Mouse (Mus musculus) cerebral cortex, adult 2 months (tissue): Measurements from ENCODE around the gene Pacsin1.

ENCODE experiments used
- WGBS: fragments of 180-500 bp; shearing (Covaris S2); methylation state at CpG from one replicate; pipeline ENCODE4 v1.1.7; 2018; 5-methylcytosine and 5-hydroxymethylcytosine counted together

The Pacsin1 gene

GRCm38 (mm10) chr17:27655089-27656010, at the start of gene Pacsin1:
Gene Pacsin1 (plus strand): TSS chr17:27655509.
- 2% methylated on average over 63 of the region's 65 CpGs for WGBS

- 41% methylated on average over 7 of the region's 7 CpGs for WGBS
Measured at GRCm38 (mm10) chr17:27609576-27609975, 45.7 kb upstream of the Pacsin1 start.

DNA sequence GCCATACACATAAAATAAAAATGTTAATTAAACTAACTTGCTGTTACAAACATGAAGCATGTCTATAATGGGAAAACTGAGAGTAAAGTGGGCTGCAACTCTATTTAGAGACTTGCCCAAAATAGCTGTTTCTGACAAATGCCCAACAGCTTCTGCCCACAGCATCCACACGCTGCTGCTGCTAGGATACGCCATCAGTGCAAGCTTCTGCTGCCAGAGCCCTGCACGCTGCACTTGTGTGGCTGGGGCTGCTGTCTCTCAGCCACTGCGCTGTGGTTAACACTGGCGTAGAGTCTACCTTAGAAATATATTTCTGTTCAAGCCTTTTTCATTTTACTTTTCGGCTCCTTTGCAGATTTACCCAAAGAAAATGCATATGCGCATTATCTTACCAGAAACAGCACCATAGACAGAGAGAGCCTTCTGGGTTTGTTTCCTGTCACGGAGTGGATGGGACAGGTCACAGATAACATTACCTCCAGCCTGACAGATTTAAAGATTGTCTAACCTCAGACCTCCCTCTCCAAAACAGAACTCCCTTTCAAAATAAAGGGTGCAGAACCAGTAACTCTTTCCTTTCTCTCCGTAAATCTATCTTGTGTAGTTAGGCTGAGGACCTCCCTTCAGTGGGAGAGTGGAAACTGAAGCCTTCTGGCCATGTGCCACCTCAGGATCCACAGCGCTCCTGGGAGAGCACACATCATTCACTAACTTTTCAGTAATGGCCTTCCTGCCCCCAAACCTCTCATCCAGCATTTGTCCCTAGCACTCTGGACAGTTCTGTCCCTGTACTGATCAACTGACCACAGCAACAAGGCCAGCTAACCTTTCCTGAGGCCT, 44.4 kb upstream of the Pacsin1 start:
- WGBS: 23% methylated on average over 10 of the region's 10 CpGs

DNA sequence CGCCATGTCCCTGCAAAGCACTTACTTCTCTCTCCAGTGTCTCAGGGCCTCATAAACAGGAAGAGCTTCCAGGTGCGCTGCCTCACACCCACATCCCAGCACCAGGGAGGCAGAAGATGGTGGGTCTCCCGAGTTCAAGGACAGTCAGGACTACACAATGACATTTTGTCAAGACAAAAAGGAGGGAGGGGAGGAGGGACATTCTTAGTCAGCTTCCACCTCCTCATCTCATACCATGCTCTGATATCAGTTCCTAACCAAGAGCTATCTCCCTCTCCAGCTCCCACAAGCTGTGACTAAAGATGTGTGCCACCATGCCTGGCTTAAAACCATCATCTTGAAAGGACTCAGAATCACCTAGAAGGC, 43.8 kb upstream of the Pacsin1 start:
- WGBS: 38% methylated on average over 3 of the region's 3 CpGs

DNA sequence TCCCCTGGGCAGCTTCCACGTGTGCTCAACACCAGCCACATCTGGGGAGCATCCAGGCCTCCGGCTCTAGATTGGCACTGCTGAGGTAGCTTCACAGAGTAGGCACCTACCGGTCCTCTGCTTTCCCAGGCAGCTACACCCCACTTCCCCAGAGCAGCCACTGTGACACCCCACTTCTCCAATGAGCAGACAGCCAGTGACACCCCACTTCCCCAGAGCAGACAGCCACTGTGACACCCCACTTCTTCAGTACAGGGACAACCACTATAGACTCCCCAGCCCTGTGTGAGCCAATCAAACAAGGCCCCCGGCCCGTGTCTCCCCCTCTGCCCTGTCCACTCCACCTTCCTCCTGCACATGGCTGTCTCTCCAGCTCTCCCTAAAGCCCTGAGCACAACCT, 43.3 kb upstream of the Pacsin1 start:
- WGBS: 49% methylated on average over 5 of the region's 5 CpGs

- 48% methylated on average over 4 of the region's 4 CpGs for WGBS
Measured at GRCm38 (mm10) chr17:27613016-27613415, 42.3 kb upstream of the Pacsin1 start.

- 72% methylated on average over 7 of the region's 7 CpGs for WGBS
Measured at GRCm38 (mm10) chr17:27615388-27615787, 39.9 kb upstream of the Pacsin1 start.

DNA sequence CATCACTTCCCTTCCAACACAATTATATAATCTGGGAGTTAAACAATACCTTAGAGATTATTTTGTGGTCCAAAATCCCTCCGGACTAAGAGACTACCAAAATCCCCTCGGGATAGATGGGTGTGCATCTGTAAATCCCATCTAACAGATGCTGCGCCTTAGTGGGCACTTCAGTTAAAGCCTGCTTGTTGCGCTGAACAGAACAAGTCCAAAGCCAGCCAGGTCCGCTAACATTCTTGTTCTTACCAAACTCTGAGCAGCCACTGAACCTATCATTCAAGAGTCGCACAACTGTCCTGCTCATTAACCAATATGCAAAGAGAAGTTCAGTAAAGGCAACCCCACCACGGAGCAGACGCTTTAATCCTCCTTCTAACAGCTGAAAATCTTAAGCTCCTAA, 34.1 kb upstream of the Pacsin1 start:
- 18% methylated on average over 8 of the region's 8 CpGs for WGBS

- 3% methylated on average over 23 of the region's 23 CpGs for WGBS
Measured at GRCm38 (mm10) chr17:27621705-27622531, 33.4 kb upstream of the Pacsin1 start.

GRCm38 (mm10) chr17:27622611-27623359, 32.5 kb upstream of the Pacsin1 start:
- 1% methylated on average over 71 of the region's 80 CpGs for WGBS

DNA sequence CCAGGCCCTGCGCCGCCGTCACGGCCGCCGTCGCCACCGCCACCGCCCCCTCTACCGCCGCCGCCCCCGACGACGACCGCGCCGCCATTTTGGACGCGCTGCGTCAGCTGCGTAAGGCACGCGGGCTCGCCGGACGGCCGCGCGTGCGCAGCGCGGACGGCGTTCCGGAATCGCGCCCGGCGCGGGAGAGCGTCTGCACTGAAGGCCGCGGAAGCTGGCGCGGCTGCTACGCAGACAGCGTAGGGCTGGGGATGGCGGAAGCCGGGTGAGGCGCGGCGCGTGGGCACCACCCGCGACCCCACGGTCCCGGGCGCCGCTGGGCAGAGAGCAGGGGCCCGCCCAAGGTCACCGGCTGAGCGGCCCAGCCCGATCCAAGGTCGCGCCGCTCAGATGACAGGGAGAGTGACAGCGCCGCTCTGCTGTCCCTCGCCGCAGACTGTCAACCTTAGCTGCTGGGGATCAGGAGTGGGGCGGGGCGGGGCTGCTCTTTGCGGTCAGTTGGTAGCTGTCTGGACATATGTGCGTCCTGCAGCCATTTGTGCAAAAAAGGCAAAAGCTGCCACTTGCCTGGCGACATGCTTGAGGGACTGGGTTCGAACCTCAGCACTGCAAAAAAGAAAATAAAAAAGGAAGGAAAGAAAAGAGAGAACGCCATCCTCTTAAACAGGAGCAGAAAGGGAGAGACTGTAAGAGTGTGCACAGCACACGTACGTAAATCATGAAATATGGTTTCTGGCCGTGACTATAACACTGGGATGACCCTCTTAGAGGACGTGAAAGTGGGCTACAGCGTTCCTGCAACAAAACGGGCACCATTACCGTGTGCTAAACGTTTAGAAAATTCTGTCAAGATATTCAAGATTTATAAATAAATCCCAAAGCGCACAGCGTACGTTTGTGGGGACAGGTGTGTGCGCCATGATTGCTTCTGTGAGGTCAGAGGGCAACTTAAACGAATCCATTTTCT, 31.7 kb upstream of the Pacsin1 start, which contains the start of gene Nudt3:
Gene Nudt3, minus strand, starts transcription at position 136 of the 967 bp plus-strand sequence.
- 6% methylated on average over 91 of the region's 91 CpGs for WGBS

- 72% methylated on average over 7 of the region's 7 CpGs for WGBS
Measured at GRCm38 (mm10) chr17:27625455-27626251, 29.7 kb upstream of the Pacsin1 start.

GRCm38 (mm10) chr17:27626681-27627080, 28.6 kb upstream of the Pacsin1 start:
- WGBS: 40% methylated on average over 5 of the region's 5 CpGs

DNA sequence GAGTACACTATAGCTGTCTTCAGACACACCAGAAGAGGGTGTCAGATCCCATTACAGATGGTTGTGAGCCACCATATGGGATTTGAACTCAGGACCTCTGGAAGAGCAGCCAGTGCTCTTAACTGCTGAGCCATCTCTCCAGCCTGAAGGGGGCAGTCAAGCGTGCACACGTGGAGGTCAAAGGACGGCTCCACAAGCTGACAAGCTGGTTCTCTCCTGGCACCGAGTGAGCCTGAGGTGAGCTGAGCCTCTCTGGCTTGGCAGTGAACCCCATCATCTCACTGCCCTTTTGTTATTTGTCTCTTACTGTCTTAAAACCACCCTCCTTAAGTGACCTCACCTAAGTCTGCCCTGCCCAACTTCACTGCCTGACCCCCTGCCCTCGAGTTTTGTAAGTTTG, 27.9 kb upstream of the Pacsin1 start:
- WGBS: 43% methylated on average over 5 of the region's 5 CpGs

DNA sequence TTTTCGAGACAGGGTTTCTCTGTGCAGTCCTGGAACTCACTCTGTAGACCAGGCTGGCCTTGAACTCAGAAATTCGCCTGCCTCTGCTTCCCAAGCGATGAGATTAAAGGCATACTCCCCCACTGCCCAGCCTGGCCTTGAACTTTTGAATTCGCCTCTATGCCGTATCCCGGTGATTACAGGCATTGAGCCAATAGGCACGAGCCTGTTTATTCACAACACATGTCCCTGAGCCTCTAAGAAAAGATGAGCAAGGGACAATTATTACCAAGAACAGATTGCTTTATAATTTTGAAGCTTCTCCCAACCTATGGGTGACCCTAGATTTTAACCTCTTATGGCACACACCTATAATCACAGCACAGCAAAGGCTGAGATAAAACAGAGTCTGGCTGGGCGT, 26.9 kb upstream of the Pacsin1 start:
- 74% methylated on average over 8 of the region's 8 CpGs for WGBS

GRCm38 (mm10) chr17:27629249-27630020, 25.9 kb upstream of the Pacsin1 start:
- WGBS: 60% methylated on average over 2 of the region's 2 CpGs

DNA sequence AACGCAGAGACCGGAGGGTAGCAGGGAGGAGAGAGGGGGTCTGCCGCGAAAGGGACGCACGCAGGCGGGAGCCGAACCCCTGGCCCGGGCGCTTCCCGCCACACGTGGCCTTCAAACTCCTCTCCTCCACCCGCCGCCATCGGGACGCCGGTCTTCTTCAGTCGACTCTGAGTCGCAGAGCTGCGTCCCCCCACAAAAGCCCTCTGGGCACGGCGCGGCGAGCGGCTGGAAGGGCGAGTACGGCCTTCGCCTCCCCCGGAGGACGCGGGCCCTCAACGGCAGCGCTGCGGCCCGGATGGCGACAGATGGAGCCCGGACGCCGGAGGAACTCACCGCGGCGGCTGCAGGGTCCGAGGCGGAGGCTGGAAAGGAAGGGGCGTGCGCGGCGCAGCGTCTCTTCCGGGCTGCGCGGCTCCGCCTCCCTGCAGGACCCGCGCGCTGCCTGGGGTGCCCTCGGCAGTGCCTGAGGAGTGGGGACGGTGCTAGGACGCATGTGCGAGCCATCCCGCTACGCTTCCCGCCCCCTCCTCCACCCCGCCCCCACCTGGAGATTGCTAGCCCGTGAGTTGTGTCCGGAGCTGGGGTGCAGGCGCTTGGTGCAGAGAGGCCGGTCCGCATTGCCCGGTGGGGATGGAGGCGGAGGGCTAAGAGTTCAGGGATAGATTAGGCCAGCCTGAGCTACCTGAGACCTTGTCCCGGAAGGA, 20.3 kb upstream of the Pacsin1 start, which contains the start of gene RPS10-NUDT3:
Gene RPS10-NUDT3, minus strand, starts transcription at position 352 of the 704 bp plus-strand sequence.
- under 1% methylated on average over 67 of the region's 72 CpGs for WGBS

DNA sequence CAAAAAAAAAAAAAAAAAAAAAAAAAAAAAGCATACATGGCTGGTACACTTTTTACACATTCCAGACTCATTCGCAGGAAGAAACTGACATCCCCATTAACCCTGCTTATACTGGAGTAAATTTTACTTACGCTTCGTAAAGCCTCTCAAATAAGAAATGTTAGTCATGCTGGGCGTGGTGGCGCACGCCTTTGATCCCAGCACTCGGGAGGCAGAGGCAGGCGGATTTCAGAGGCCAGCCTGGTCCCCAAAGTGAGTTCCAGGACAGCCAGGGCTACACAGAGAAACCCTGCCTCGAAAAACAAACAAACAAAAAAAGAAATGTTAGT, 19.8 kb upstream of the Pacsin1 start:
- WGBS: 26% methylated on average over 9 of the region's 9 CpGs
